Mouse (Mus musculus): ENCODE measurements around the gene Gpr152. TPM values are rescaled to one million over a fixed set of nuclear protein-coding genes. Genes with fewer than 3 reads are reported as not detected.

Gene Gpr152
- total and polyA plus RNA-seq, 2 experiments from 2014 or later, result 0.16 TPM; not detected in 1

DNA sequence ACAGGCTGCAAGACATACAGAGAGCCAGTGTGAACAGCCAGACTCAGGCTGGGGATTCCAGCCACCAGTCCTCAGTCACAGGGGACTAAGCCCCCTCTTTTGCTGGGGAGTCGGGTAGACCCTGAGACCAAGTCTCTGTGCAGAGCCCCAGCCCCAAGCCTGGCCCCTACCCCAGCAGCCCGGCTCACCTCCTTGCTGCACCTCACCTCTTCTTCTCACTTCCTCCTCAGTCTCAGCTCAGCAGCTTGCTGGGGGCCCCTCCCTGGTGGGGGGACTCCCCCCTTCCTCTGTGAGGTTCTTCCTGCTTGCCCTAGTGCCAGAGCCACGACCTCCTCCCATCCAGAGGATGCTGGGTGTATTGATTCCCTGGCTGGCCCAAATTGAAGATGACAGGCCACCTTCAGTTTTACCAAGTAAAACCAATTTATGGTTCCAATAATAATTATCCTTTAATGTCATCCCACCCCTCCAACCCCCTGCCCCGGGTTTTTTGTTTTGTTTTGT, 51.3 kb downstream of the Gpr152 start, which contains the start of gene Tbc1d10c:
Tbc1d10c (minus strand) TSS at position 454 of the 504 bp plus-strand sequence.
- Histone ChIP-seq H3K4me3 (ENCODE audit: low read depth, low read length) (peak within 1 kb of the TSS; percentile 94), H3K36me3 (ENCODE audit: insufficient read depth, low read length) (peaks cover 20% of the 10 kb centered on the region; the same call in 1 of the 2 replicates), H3K9me3 (ENCODE audit: low read length) (no peaks in the 10 kb centered on the region), H3K9ac (replicated peaks; ENCODE audit: low read length, poor library complexity, severe bottlenecking) (peak within 1 kb of the TSS; percentile 100), H3K4me2 (ENCODE audit: low read depth, low read length, poor library complexity, severe bottlenecking) (peak within 1 kb of the TSS; percentile 88), H3K4me1 (ENCODE audit: insufficient read depth, low read length) (peaks cover 10% of the 10 kb centered on the region), H3K27me3 (ENCODE audit: insufficient read depth, low read length) (no peaks in the 10 kb centered on the region), H3K27ac (ENCODE audit: low read depth, low read length) (peak within 1 kb of the TSS; percentile 94)
- ATAC-seq (ENCODE audit: low FRiP score), result no peak
- 67% methylated on average over 4 of the region's 4 CpGs for WGBS
- TF ChIP-seq CTCF (IDR thresholded peaks at IDR 0.05), result no peak
- DNase-seq (ENCODE audit: low spot score), result no peak

DNA sequence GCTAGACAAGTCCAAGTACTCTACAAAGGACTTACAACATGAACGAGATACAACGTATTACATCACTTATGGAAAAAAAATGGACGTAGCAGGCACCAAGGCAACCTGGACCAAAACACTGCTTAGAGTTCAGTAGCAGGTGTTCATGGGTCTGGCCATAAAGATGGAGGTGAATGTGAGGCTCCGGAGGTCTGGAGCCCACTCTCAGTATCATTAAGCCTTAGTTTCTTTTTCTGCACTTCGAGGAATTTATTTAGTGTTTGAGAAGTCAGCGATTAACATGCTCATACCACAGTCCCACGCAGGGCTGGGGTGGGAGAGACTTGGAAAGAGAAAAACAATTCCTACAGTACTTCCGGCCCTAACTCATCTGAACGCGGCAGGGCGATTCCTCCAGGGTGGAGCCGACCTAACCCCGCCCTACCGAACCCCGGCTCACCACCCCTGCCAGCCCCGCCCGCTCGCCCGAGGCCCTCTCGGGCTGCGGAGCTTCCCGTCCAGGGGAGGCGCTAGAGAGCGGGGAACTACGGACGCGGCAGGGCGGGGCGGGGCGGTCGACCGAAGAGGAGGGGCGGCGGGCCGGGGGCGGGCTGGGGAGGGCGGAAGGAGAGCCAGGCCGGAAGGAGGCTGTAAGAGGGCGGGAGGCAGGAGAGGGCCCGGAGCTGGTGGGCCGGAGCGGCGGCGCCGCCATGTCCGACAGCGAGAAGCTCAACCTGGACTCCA, 52.1 kb downstream of the Gpr152 start, which contains the start of gene Ppp1ca:
Ppp1ca (plus strand) TSS at position 538 of the 723 bp plus-strand sequence.
- peak; percentile 88 for ATAC-seq (ENCODE audit: low FRiP score)
- H3K27ac ChIP-seq (ENCODE audit: low read depth, low read length), result peak within 1 kb of the TSS; percentile 94
- TF ChIP-seq CTCF (IDR thresholded peaks at IDR 0.05), result peak; percentile 81
- no peaks in the 10 kb centered on the region for H3K9me3 ChIP-seq (ENCODE audit: low read length)
- peak within 1 kb of the TSS; percentile 100 for H3K9ac ChIP-seq (replicated peaks; ENCODE audit: low read length, poor library complexity, severe bottlenecking)
- H3K27me3 ChIP-seq (ENCODE audit: insufficient read depth, low read length), result no peaks in the 10 kb centered on the region
- H3K4me2 ChIP-seq (ENCODE audit: low read depth, low read length, poor library complexity, severe bottlenecking), result peak within 1 kb of the TSS; percentile 88
- 6% methylated on average over 29 of the region's 47 CpGs for WGBS
- peak within 1 kb of the TSS; percentile 94 for H3K4me3 ChIP-seq (ENCODE audit: low read depth, low read length)
- H3K36me3 ChIP-seq (ENCODE audit: insufficient read depth, low read length), result peaks cover 28% of the 10 kb centered on the region
- DNase-seq (ENCODE audit: low spot score), result peak; percentile 90
- peaks cover 10% of the 10 kb centered on the region for H3K4me1 ChIP-seq (ENCODE audit: insufficient read depth, low read length)

DNA sequence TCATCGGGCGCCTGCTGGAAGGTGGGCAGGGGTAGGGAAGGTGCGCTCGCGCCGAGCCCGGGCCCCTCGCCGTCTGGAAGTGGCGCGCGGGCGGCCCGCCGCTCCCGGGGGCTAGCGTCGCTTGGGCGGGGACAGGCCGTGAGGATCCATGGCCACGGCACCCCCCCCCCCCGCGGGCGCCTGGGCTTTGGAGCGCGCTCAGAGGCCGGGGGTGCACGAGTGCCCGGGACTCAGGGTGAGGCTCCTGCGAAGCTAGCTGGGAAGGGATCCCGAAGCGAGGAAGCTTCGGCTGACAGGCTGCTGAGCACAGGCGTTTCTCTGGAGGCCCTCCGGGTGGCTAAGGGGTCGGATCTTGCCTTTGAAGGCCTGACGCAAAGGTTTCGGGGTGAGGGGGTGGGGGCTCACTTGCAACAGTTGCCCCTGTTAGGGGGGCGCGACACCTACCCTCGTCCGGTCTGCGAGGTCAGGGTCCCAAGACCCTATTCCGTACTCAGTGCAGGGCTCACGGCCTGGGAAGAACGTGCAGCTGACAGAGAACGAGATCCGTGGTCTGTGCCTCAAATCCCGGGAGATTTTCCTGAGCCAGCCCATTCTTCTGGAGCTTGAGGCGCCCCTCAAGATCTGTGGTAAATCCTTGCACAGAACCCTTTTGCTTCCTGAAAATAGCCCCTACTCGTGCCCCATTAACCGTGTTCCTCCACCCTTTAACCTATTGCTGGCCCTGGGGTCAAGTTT, 52.8 kb downstream of the Gpr152 start:
- Histone ChIP-seq H3K27ac (ENCODE audit: low read depth, low read length) (peak overlapping the region; percentile 94), H3K9ac (replicated peaks; ENCODE audit: low read length, poor library complexity, severe bottlenecking) (peak overlapping the region; percentile 100), H3K4me2 (ENCODE audit: low read depth, low read length, poor library complexity, severe bottlenecking) (peak overlapping the region; percentile 88), H3K9me3 (ENCODE audit: low read length) (no peaks in the 10 kb centered on the region), H3K27me3 (ENCODE audit: insufficient read depth, low read length) (no peaks in the 10 kb centered on the region), H3K4me1 (ENCODE audit: insufficient read depth, low read length) (peaks cover 10% of the 10 kb centered on the region), H3K4me3 (ENCODE audit: low read depth, low read length) (peak overlapping the region; percentile 94), H3K36me3 (ENCODE audit: insufficient read depth, low read length) (peaks cover 36% of the 10 kb centered on the region)
- DNase-seq (ENCODE audit: low spot score) (peak; percentile 58), ATAC-seq (ENCODE audit: low FRiP score) (peak; percentile 44)
- under 1% methylated on average over 48 of the region's 52 CpGs for WGBS
- TF ChIP-seq CTCF (IDR thresholded peaks at IDR 0.05), result no peak

DNA sequence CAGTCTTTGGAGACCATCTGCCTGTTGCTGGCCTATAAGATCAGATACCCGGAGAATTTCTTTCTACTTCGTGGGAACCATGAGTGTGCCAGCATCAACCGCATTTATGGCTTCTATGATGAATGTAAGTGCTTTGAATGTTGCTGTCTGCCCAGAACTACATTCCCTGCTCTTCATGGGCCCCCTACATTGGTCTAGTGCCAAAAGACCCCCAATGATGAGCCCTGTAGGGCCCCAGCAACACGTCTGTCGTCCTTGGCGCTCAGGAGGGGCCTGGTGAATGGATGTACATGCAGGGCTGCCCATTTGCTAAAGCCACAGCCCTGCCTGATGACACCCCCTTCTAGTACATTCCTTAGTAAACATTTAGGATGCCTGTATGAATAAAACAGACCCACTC, 53.5 kb downstream of the Gpr152 start:
- Histone ChIP-seq H3K27me3 (ENCODE audit: insufficient read depth, low read length) (no peaks in the 10 kb centered on the region), H3K4me1 (ENCODE audit: insufficient read depth, low read length) (peaks cover 10% of the 10 kb centered on the region), H3K4me3 (ENCODE audit: low read depth, low read length) (peak overlapping the region; percentile 94), H3K27ac (ENCODE audit: low read depth, low read length) (peak overlapping the region; percentile 94; the same call in 1 of the 2 replicates), H3K36me3 (ENCODE audit: insufficient read depth, low read length) (peaks cover 36% of the 10 kb centered on the region), H3K9ac (replicated peaks; ENCODE audit: low read length, poor library complexity, severe bottlenecking) (peak overlapping the region; percentile 100), H3K9me3 (ENCODE audit: low read length) (no peaks in the 10 kb centered on the region), H3K4me2 (ENCODE audit: low read depth, low read length, poor library complexity, severe bottlenecking) (peak overlapping the region; percentile 88)
- 51% methylated on average over 6 of the region's 6 CpGs for WGBS
- ATAC-seq (ENCODE audit: low FRiP score), result no peak
- no peak for DNase-seq (ENCODE audit: low spot score)
- TF ChIP-seq CTCF (IDR thresholded peaks at IDR 0.05), result no peak

DNA sequence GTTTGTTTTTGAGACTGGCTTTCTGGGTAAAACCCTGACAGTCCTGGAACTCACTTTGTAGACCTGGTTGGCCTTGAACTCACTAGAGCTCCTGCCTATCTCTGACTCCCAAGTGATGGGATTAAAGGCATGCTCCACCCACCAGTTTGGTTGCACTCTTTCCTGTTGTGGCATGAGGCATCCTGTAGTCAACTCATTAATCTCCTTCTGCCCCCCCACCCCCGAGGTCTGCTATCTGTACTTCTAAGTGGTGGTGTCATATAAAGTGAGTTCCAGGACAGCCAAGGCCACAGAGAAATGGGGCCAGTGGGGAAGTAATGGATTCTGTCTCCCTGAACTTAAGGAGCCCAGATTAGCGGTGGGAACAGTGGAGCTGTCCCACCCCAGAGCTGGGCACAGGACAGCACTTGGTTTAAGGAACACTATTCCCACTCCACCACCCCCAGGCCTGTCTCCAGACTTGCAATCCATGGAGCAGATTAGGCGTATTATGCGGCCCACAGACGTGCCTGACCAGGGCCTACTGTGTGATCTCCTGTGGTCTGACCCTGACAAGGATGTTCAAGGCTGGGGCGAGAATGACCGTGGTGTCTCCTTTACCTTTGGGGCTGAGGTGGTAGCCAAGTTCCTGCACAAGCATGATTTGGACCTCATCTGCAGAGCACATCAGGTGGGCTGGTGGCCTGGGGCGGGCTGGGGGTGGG, 54.6 kb downstream of the Gpr152 start:
- peaks cover 10% of the 10 kb centered on the region for H3K4me1 ChIP-seq (ENCODE audit: insufficient read depth, low read length)
- no peak for TF ChIP-seq CTCF (IDR thresholded peaks at IDR 0.05)
- no peak for DNase-seq (ENCODE audit: low spot score)
- H3K27ac ChIP-seq (ENCODE audit: low read depth, low read length), result no peak overlapping the region
- 90% methylated on average over 8 of the region's 8 CpGs for WGBS
- H3K27me3 ChIP-seq (ENCODE audit: insufficient read depth, low read length), result no peaks in the 10 kb centered on the region
- ATAC-seq (ENCODE audit: low FRiP score), result no peak
- H3K9me3 ChIP-seq (ENCODE audit: low read length), result no peaks in the 10 kb centered on the region
- H3K36me3 ChIP-seq (ENCODE audit: insufficient read depth, low read length), result peaks cover 38% of the 10 kb centered on the region
- no peak overlapping the region for H3K9ac ChIP-seq (replicated peaks; ENCODE audit: low read length, poor library complexity, severe bottlenecking)
- no peak overlapping the region for H3K4me2 ChIP-seq (ENCODE audit: low read depth, low read length, poor library complexity, severe bottlenecking)
- no peak overlapping the region for H3K4me3 ChIP-seq (ENCODE audit: low read depth, low read length)
